In the genomic region with DNA sequence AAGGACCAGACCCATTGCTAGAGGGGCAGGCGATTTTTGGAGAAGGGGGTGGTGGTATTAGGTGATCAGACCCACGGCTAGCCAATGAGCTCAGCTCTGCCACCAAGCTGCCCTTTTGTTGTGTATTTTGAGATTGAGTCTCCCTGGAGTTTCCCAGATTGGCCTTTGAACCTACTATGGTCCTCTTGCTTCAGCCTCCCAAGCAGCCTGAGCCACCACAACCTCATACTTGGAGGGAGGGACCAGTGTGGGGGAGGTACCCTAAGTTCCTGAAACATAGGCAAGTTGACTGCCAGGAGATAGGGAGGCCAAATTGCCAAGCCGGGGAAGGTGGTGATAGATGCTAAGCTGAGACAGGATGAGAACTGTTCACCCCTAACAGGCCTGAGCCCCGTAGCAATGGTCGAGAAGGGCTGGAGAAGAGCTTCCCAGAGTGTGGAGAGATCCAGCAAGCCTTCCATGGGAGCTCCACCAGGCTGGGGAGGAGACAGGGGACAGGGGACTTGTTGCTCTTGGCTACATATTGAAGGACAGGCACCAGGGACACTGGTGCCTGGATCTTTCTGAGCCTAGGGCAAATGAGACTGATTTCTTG, we compare ENCODE assay signal across 11 mouse cellular contexts.
DNase-seq lines count a peak whose midpoint lies in the region; ATAC-seq lines count a peak whose summit lies in the region.
"Had no signal": no experiment of that assay in that cellular context is flagged by ENCODE, and none has a peak within 500 bp of the region (broad histone marks: within the 10 kb centered on the region; RNA-seq: fewer than 3 reads in every experiment).

No protein-coding gene starts in this region.

- no peak overlapping the region; the same call in 1 of the 2 replicates for H3K4me2 ChIP-seq in liver, embryonic 12.5 days
- H3K4me2 ChIP-seq in midbrain, embryonic 14.5 days (ENCODE audit: low read length) = no peak overlapping the region; the same call in 1 of the 2 replicates

- H3K27ac ChIP-seq in liver, embryonic 12.5 days = peak overlapping the region; percentile 46
- H3K27ac ChIP-seq in midbrain, embryonic 14.5 days (replicated peaks; ENCODE audit: low read depth, low read length) = 0 out of 2 replicates have a peak overlapping the region, but pooled peaks have one; percentile 37

- H3K4me3 ChIP-seq in liver, embryonic 12.5 days = no peak overlapping the region
- H3K4me3 ChIP-seq in midbrain, embryonic 14.5 days (replicated peaks; ENCODE audit: low read depth, low read length) = no peak overlapping the region

- 0 out of 2 replicates have a peak overlapping the region, but pooled peaks have one; percentile 25 for H3K9ac ChIP-seq in liver, embryonic 12.5 days
- no peak overlapping the region for H3K9ac ChIP-seq in midbrain, embryonic 14.5 days (replicated peaks; ENCODE audit: low read length)

- H3K27me3 ChIP-seq in liver, embryonic 12.5 days (replicated peaks) = no peaks in the 10 kb centered on the region
- no peaks in the 10 kb centered on the region for H3K27me3 ChIP-seq in midbrain, embryonic 14.5 days (ENCODE audit: control insufficient read depth, insufficient read depth, low read length)

- DNase-seq in adrenal gland, adult 2 months = peak; percentile 47
- no peak for DNase-seq in adrenal gland, adult 18-20 months (ENCODE audit: low spot score in 2 of 2)
- DNase-seq in liver = no peak
- DNase-seq in midbrain, embryonic 14.5 days = no peak
- DNase-seq in spleen, postnatal 10 days (ENCODE audit: low spot score in 2 of 2) = no peak
- DNase-seq in right cerebral cortex, postnatal 14 days = no peak
- DNase-seq: cerebellum, adult 9-11 months; kidney, postnatal 36 days; lung, adult 2 months had no signal

- ATAC-seq in liver, embryonic 12.5 days = no peak
- ATAC-seq in hematopoietic stem cell, adult 5-6 weeks (replicated peaks in 1 of 2; ENCODE audit: insufficient read depth in 1 of 2, low FRiP score in 2 of 2, low TSS enrichment in 1 of 2, low read depth in 1 of 2, poor library complexity in 2 of 2, severe bottlenecking in 2 of 2) = 0 out of 4 replicates have a peak, but pooled peaks have one; percentile 6 to 34
- ATAC-seq in midbrain, embryonic 14.5 days (ENCODE audit: low FRiP score, low TSS enrichment) = no peak

- no peaks in the 10 kb centered on the region for H3K9me3 ChIP-seq in liver, embryonic 12.5 days (replicated peaks)
- H3K9me3 ChIP-seq in midbrain, embryonic 14.5 days (ENCODE audit: control insufficient read depth, low read length) = no peaks in the 10 kb centered on the region

- peaks cover 100% of the 10 kb centered on the region for H3K4me1 ChIP-seq in liver, embryonic 12.5 days
- peaks cover 90% of the 10 kb centered on the region for H3K4me1 ChIP-seq in midbrain, embryonic 14.5 days (ENCODE audit: control insufficient read depth, insufficient read depth, low read length)

- 29% methylated on average over 5 of the region's 5 CpGs for WGBS in liver, embryonic 12.5 days (ENCODE audit: insufficient replicate concordance)
- 27% methylated on average over 5 of the region's 5 CpGs for WGBS in midbrain, embryonic 14.5 days

- H3K36me3 ChIP-seq in liver, embryonic 12.5 days = peaks cover 64% of the 10 kb centered on the region
- no peaks in the 10 kb centered on the region for H3K36me3 ChIP-seq in midbrain, embryonic 14.5 days (ENCODE audit: control insufficient read depth, insufficient read depth, low read length)

Comparison
In these comparisons a context has a peak if more than half of its experiments do, and no peak if none do; other contexts are left out.
1. ATAC-seq: peak in hematopoietic stem cell, adult 5-6 weeks (2 of 2); none in liver, embryonic 12.5 days (single experiment) and midbrain, embryonic 14.5 days (single experiment).